Mouse (Mus musculus): ENCODE measurements around the gene Pibf1. TPM values are rescaled to one million over a fixed set of nuclear protein-coding genes. Genes with fewer than 3 reads are reported as not detected.

Gene Pibf1
- total and polyA plus RNA-seq, 3 experiments = 8.4 to 11.0 TPM; not detected in 1

GRCm38 (mm10) chr14:99127509-99127908, 28.3 kb downstream of the Pibf1 start:
- peaks cover 0 to 2% of the 10 kb centered on the region in 2 experiments; a peak in 3 of 4 replicates for H3K36me3 ChIP-seq (ENCODE audit: control insufficient read depth in 1 of 2, insufficient read depth in 2 of 2, low read length in 2 of 2)
- H3K79me2 ChIP-seq (ENCODE audit: control insufficient read depth, insufficient read depth, low read length, poor library complexity) = no peaks in the 10 kb centered on the region
- peak; percentile 35 for DNase-seq (ENCODE audit: low read depth, low spot score)
- H3K4me3 ChIP-seq (ENCODE audit: control insufficient read depth in 1 of 2, insufficient read depth in 1 of 2, low read depth in 2 of 2, low read length in 2 of 2) = no peak overlapping the region
- no peaks in the 10 kb centered on the region for H3K9me3 ChIP-seq (replicated peaks; ENCODE audit: insufficient read depth, low read length)
- H3K4me1 ChIP-seq (ENCODE audit: control insufficient read depth in 1 of 2, insufficient read depth in 2 of 2, low read length in 2 of 2) = peaks cover 0 to 8% of the 10 kb centered on the region in 2 experiments; a peak in 1 of 4 replicates
- H3K9ac ChIP-seq (ENCODE audit: control insufficient read depth, low read depth, low read length, poor library complexity, severe bottlenecking) = no peak overlapping the region
- TF ChIP-seq EP300 (IDR thresholded peaks at IDR 0.05; ENCODE audit: low read depth in 1 of 2, low read length in 2 of 2) (peak; percentile 41 to 61; a peak in 2 of 4 replicates), RCOR1 (IDR thresholded peaks at IDR 0.05; ENCODE audit: low read depth, low read length) (peak; percentile 36; the same call in 1 of the 2 replicates), ETS1 (IDR thresholded peaks at IDR 0.05; ENCODE audit: low read depth, low read length) (peak; percentile 68), NRF1 (IDR thresholded peaks at IDR 0.05; ENCODE audit: insufficient read depth, low read depth, low read length, poor library complexity, severe bottlenecking) (no peak), TCF12 (IDR thresholded peaks at IDR 0.05; ENCODE audit: low read depth, low read length) (peak; percentile 66; the same call in 1 of the 2 replicates)
- no peaks in the 10 kb centered on the region for H3K27me3 ChIP-seq (ENCODE audit: control insufficient read depth in 1 of 2, insufficient read depth in 2 of 2, low read length in 2 of 2)
- H3K27ac ChIP-seq (ENCODE audit: control insufficient read depth, low read depth, low read length) = no peak overlapping the region

- Histone ChIP-seq H3K79me2 (ENCODE audit: control insufficient read depth, insufficient read depth, low read length, poor library complexity) (no peaks in the 10 kb centered on the region), H3K9me3 (replicated peaks; ENCODE audit: insufficient read depth, low read length) (no peaks in the 10 kb centered on the region), H3K4me1 (ENCODE audit: control insufficient read depth in 1 of 2, insufficient read depth in 2 of 2, low read length in 2 of 2) (peaks cover 0 to 8% of the 10 kb centered on the region in 2 experiments; a peak in 1 of 4 replicates), H3K9ac (ENCODE audit: control insufficient read depth, low read depth, low read length, poor library complexity, severe bottlenecking) (no peak overlapping the region), H3K4me3 (ENCODE audit: control insufficient read depth in 1 of 2, insufficient read depth in 1 of 2, low read depth in 2 of 2, low read length in 2 of 2) (no peak overlapping the region), H3K36me3 (ENCODE audit: control insufficient read depth in 1 of 2, insufficient read depth in 2 of 2, low read length in 2 of 2) (peaks cover under 1 to 2% of the 10 kb centered on the region in 2 experiments), H3K27ac (ENCODE audit: control insufficient read depth, low read depth, low read length) (no peak overlapping the region), H3K27me3 (ENCODE audit: control insufficient read depth in 1 of 2, insufficient read depth in 2 of 2, low read length in 2 of 2) (no peaks in the 10 kb centered on the region)
- no peak for DNase-seq (ENCODE audit: low read depth, low spot score)
- TF ChIP-seq ELF1 (IDR thresholded peaks at IDR 0.05; ENCODE audit: low read depth, low read length) (no peak), MAFK (IDR thresholded peaks at IDR 0.05; ENCODE audit: borderline replicate concordance, low read depth, low read length) (no peak), USF1 (IDR thresholded peaks at IDR 0.05; ENCODE audit: low read depth, low read length) (peak; percentile 74), MAX (IDR thresholded peaks at IDR 0.05; ENCODE audit: low read length) (peak; percentile 20; the same call in 1 of the 2 replicates)
These were observed 29.8 kb downstream of the Pibf1 start for GRCm38 (mm10) chr14:99129050-99129449.

GRCm38 (mm10) chr14:99134048-99134447, 34.8 kb downstream of the Pibf1 start:
- H3K36me3 ChIP-seq (ENCODE audit: control insufficient read depth in 1 of 2, insufficient read depth in 2 of 2, low read length in 2 of 2) = peaks cover 0 to 3% of the 10 kb centered on the region in 2 experiments; a peak in 3 of 4 replicates
- no peak overlapping the region for H3K4me3 ChIP-seq (ENCODE audit: control insufficient read depth in 1 of 2, insufficient read depth in 1 of 2, low read depth in 2 of 2, low read length in 2 of 2)

More at GRCm38 (mm10) chr14:99134048-99134447, 34.8 kb downstream of the Pibf1 start:
- Histone ChIP-seq H3K9ac (ENCODE audit: control insufficient read depth, low read depth, low read length, poor library complexity, severe bottlenecking) (no peak overlapping the region), H3K4me1 (ENCODE audit: control insufficient read depth in 1 of 2, insufficient read depth in 2 of 2, low read length in 2 of 2) (no peaks in the 10 kb centered on the region), H3K9me3 (replicated peaks; ENCODE audit: insufficient read depth, low read length) (no peaks in the 10 kb centered on the region), H3K27ac (ENCODE audit: control insufficient read depth, low read depth, low read length) (no peak overlapping the region), H3K27me3 (ENCODE audit: control insufficient read depth in 1 of 2, insufficient read depth in 2 of 2, low read length in 2 of 2) (no peaks in the 10 kb centered on the region), H3K79me2 (ENCODE audit: control insufficient read depth, insufficient read depth, low read length, poor library complexity) (no peaks in the 10 kb centered on the region)
- DNase-seq (ENCODE audit: low read depth, low spot score) = no peak
- TF ChIP-seq RAD21 (IDR thresholded peaks at IDR 0.05; ENCODE audit: low read depth, low read length) (no peak), USF1 (IDR thresholded peaks at IDR 0.05; ENCODE audit: low read depth, low read length) (no peak), JUND (IDR thresholded peaks at IDR 0.05; ENCODE audit: low read depth, low read length) (no peak), NRF1 (IDR thresholded peaks at IDR 0.05; ENCODE audit: insufficient read depth, low read depth, low read length, poor library complexity, severe bottlenecking) (no peak), RCOR1 (IDR thresholded peaks at IDR 0.05; ENCODE audit: low read depth, low read length) (no peak), TBP (IDR thresholded peaks at IDR 0.05; ENCODE audit: low read depth, low read length) (no peak), ETS1 (IDR thresholded peaks at IDR 0.05; ENCODE audit: low read depth, low read length) (no peak), ZMIZ1 (IDR thresholded peaks at IDR 0.05; ENCODE audit: low read depth, low read length) (no peak), ZNF384 (IDR thresholded peaks at IDR 0.05; ENCODE audit: low read depth, low read length) (no peak), CTCF (IDR thresholded peaks at IDR 0.05 in 2 of 3, conservative IDR thresholded peaks at IDR 0.05 in 1 of 3; ENCODE audit: control insufficient read depth in 1 of 3, insufficient read depth in 1 of 3, low read depth in 2 of 3, low read length in 3 of 3, poor library complexity in 1 of 3, severe bottlenecking in 1 of 3) (no peak), MAZ (IDR thresholded peaks at IDR 0.05; ENCODE audit: low read depth, low read length) (no peak), MAFK (IDR thresholded peaks at IDR 0.05; ENCODE audit: borderline replicate concordance, low read depth, low read length) (no peak), MYC (IDR thresholded peaks at IDR 0.05; ENCODE audit: low read depth, low read length) (no peak), SIN3A (IDR thresholded peaks at IDR 0.05; ENCODE audit: low read length) (no peak), MXI1 (IDR thresholded peaks at IDR 0.05; ENCODE audit: low read depth, low read length) (no peak), POLR2AphosphoS5 (IDR thresholded peaks at IDR 0.05; ENCODE audit: borderline replicate concordance, low read depth, low read length) (no peak), BHLHE40 (IDR thresholded peaks at IDR 0.05; ENCODE audit: borderline replicate concordance, low read depth, low read length) (no peak), EP300 (IDR thresholded peaks at IDR 0.05; ENCODE audit: low read depth in 1 of 2, low read length in 2 of 2) (no peak), ELF1 (IDR thresholded peaks at IDR 0.05; ENCODE audit: low read depth, low read length) (no peak)
